Mouse (Mus musculus): ENCODE results near the gene Nck2.
"Not testable (repeated sequence)": the region's sequence is repeated elsewhere in the genome, so short reads cannot be mapped to it uniquely, and the experiment has no call there.

Nck2 gene

DNA sequence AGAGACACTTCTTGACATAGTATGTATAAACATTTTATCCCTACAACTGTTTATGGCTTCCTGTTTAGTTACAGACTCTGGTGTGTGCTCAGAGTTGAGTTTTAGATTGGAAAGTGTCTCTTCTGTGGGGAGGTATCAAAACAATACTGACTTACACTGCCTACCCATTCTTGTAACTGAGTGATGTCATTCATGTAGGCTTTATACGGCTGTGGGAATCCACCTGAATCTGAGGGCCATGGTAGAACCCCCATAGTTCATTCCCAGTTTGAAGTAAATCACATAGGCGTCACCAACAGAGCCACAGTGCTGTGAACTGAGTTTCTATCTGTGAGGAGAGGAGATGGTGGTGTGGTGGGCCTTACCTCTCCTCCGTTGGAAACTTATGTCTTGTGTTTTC is 92.6 kb downstream of the Nck2 start:
- no peak for DNase-seq

DNA sequence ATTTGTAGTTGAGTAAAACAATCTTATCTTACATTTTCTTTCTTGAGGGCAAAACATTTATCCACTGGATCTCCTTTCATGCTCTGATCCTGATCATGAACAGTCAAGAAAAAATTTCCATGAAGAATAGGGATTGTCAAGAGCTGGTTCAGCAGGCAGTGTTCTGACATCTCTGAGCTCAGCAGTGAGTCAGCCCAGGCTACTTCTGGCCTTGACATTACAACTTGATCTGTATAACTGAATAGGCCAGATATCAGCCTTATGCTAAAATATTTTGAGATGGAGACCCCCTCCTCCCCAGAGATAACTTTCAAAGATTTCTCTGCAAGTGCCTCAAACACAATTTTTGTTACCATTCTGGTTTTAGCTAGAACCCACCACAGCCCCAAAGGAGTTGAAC is 93.1 kb downstream of the Nck2 start:
- no peak for DNase-seq

- DNase-seq: no peak
Observed at GRCm38 (mm10) chr1:43538716-43539115, 94.3 kb downstream of the Nck2 start.

DNA sequence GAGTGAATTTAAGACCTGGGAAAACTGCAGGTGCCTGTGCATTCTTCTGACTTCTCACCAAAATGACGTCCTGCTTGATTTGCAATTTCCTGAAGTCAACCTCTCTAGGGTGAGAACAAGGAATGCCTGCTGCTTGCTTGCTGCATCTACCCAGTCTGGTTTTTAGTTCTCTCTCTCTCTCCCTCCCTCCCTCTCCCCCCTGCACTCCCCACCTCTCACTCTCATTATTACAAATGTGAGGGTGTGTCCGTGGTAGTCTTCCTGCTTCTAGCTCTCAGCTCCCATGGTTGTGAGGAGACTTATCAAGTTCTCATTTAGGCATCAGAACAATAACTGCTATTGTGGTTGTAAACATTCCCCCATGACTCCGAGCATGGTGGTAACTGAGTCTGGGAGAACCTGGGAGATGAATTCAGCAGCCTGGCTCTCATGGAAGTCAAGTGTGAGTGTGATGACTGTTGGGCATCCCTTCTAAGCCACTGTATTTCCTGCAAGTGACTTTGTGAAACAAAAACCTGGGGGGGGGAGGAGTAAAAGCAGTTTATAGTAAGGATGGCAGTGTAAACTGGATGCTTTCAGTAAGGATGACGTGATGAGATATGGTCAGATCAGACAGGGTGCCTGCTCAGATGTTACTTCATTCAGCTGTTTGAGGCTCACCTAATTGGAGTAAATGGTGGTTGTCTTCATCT is 95.5 kb downstream of the Nck2 start:
- DNase-seq: no peak

GRCm38 (mm10) chr1:43542339-43542738 is 98.0 kb downstream of the Nck2 start:
- no peak for DNase-seq

DNA sequence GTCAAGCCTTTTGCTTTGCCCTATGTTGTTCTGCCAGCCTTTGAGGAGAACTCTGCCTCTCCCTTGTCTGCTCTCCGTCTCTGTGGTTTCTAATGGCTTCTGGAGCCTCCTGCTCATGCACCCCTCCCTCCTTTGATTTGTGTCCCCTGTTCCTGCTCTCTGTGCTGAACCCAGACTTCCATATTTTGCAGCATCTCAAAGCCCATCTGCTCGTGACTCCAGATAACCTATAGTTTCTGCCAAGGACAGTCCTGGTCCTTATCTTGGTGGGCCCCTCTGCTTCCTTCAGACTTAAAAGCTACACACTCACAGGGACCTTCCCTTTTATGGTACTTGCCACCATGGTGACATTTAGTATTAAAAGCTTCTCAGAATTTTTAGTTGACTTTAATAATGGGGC is 103.3 kb downstream of the Nck2 start:
- no peak for DNase-seq

DNA sequence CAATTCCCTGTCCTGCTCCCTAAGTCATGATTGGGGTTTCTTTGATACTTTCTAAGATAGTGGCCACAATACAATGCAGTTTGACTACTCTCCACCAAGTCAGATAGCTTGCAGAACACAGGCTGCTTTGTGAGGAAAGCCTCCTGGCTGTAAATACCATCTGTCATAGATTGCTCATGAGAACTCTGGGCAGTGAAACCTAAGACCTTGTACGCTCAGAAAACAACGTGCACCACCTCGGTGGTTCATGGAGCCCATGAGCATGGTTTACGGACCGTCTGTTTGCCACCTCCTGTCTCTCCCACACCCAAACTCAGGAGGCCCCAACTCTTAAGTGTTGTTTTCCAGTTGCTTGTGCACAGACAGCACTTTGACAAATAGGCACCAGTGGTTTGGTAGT is 104.4 kb downstream of the Nck2 start:
- DNase-seq: no peak

DNA sequence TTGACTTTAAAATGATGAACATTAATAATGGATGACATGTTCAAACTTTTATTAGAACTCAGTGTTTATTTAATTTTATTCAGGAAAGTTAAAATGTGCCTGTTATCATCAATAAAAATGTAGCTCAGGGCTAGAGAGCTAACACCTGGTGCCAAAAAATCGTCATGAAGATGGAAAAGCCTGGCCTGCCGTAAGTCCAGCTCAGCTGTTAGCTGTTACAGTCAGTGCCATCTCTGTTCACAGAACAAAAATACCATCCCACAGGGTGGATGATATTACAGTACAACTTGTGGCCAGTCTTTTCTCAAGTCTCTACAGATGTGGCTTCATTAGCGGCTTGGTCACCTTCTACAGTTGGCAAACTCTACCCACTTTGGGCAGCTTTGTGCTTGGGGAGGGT is 106.1 kb downstream of the Nck2 start:
- no peak for DNase-seq

DNA sequence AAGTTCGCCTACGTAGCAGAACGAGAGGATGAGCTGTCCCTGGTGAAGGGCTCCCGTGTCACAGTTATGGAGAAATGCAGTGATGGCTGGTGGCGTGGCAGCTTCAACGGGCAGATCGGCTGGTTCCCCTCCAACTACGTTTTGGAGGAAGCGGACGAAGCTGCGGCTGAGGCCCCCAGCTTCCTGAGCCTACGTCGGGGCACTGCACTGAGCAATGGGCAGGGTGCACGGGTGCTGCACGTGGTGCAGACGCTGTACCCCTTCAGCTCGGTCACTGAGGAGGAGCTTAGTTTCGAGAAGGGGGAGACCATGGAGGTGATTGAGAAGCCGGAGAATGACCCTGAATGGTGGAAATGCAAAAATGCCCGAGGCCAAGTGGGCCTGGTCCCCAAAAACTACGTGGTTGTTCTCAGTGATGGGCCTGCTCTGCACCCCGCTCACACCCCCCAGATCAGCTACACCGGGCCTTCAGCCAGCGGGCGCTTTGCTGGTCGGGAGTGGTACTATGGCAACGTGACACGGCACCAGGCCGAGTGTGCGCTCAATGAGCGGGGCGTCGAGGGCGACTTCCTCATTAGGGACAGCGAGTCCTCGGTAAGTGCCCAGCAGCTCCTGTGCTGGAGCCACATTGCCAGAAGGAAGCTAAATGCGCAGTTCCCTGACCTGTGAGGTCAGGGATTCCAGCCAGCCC is 109.8 kb downstream of the Nck2 start:
- DNase-seq: not testable (repeated sequence)

- DNase-seq: no peak
Observed at GRCm38 (mm10) chr1:43555222-43555974, 111.0 kb downstream of the Nck2 start.

DNA sequence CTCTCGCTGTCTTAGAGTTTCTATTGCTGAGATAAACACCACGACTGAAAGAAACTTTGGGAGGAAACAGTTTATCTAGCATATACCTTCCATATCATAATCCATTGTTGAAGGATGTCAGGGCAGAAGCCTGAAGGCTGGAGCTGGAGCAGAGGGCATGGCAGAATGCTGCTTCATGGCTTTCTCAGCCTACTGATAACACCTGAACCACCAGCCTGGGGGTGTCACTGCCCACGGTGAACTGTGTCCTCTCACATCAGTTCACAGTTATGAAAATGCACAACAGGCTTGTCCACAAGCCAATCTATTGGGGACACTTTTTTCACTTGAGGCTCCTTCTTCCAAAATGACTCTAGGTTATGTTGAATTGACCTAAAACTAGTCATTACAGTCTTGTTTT is 114.0 kb downstream of the Nck2 start:
- no peak for DNase-seq

DNA sequence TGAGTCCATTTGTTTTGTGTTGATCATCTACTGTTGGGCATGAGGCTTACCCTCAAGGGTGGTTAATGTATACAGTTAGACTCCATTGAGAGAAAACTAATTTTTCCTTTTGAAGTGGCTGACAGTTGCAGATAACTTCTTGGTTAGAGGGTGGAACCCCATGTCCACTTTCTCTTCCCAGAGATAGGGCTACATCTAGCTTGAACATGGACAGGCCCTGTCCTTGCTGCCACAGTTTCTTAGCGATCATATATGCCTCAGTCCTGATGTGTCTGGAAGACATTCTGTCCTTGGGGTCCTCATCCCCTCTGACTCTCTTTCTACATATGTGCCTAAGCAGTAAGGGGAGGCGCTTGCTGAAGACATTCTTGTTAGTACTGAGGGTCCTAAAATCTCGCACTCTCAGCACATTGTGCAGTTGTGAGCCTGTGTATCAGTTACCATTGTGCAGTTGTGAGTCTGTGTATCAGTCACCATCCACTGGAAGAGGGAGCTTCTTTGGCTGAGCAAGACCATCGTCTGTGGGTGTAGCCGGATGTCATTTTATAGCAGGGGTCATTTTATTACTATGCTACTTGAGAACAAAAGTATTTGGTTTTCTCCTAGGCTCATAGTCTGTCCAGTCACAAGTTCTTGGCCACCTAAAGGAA is 114.8 kb downstream of the Nck2 start:
- DNase-seq: no peak

GRCm38 (mm10) chr1:43561085-43561484 is 116.7 kb downstream of the Nck2 start:
- no peak for DNase-seq

- DNase-seq: peak; percentile 26
Observed at GRCm38 (mm10) chr1:43562002-43562666, 117.8 kb downstream of the Nck2 start.

DNA sequence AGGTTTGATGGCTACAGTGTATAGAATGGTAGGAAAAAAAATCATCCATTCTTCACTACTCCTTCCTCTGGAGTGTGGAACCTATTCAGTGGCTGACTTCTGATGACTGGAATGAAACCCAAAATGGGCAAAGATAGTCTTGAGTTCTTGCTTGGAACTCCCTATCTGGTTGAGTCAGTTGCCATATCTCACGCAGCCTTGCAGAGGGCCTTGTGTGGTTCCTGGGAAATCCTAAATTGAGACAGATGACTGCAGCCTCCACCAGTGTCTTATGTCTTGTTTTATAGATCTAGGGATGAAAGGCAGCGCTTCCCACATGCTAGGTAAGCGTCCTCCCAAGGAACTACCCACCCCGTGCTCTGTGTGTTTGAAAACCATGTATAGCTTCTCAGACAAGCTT is 120.9 kb downstream of the Nck2 start:
- no peak for DNase-seq

GRCm38 (mm10) chr1:43566677-43567377 is 122.4 kb downstream of the Nck2 start:
- peak; percentile 24 for DNase-seq

DNA sequence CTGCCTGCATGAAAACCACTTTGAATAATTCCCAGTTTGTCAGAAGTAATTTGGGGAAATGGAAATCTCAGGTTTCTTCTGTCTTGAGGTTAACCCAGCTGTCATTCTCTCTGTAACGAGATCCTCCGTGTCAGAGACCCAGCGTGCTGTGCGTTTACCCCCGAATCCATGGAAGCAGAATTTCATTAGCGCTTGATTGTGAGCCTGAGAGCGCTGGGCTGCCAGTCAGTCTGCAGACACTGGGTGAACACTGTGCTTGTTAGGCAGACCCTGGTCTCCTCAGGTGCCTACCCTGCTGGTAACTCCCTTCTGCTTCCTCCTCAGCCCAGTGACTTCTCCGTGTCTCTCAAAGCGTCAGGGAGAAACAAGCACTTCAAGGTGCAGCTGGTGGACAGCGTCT is 124.4 kb downstream of the Nck2 start:
- DNase-seq: no peak

DNA sequence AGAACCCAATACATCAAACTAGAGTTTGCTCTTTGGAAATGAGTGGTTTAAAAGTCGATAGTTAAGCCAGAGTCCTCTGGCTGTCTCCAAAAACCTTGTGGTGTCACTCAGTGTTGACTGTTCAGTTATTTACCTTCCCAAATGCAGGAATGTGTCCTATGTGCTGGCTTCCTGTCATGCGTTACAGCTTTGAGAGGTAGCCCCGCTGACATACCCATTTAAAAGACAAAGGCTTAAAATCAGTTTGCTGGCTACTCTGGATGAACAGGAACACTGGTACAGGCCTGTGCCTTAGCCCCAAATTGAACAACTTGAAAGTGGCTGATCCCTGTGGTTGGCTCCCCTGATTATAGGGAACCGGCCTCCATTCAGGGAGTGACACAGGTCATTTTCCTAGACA is 126.7 kb downstream of the Nck2 start:
- no peak for DNase-seq

- DNase-seq: no peak
Observed at GRCm38 (mm10) chr1:43574793-43575304, 130.5 kb downstream of the Nck2 start.

- DNase-seq: no peak
Observed at GRCm38 (mm10) chr1:43577371-43577770, 133.0 kb downstream of the Nck2 start.

- DNase-seq: no peak
Observed at GRCm38 (mm10) chr1:43583564-43583963, 139.2 kb downstream of the Nck2 start.

- DNase-seq: no peak
Observed at GRCm38 (mm10) chr1:43589001-43589400, 144.6 kb downstream of the Nck2 start.
